Mouse (Mus musculus) cerebellum, adult 11 months (tissue): Measurements from ENCODE around the gene Ccdc7a.

ENCODE experiments used
- DNase-seq: peaks from one replicate; pipeline ENCODE4 v3.0.0; 2022

Gene Ccdc7a

DNA sequence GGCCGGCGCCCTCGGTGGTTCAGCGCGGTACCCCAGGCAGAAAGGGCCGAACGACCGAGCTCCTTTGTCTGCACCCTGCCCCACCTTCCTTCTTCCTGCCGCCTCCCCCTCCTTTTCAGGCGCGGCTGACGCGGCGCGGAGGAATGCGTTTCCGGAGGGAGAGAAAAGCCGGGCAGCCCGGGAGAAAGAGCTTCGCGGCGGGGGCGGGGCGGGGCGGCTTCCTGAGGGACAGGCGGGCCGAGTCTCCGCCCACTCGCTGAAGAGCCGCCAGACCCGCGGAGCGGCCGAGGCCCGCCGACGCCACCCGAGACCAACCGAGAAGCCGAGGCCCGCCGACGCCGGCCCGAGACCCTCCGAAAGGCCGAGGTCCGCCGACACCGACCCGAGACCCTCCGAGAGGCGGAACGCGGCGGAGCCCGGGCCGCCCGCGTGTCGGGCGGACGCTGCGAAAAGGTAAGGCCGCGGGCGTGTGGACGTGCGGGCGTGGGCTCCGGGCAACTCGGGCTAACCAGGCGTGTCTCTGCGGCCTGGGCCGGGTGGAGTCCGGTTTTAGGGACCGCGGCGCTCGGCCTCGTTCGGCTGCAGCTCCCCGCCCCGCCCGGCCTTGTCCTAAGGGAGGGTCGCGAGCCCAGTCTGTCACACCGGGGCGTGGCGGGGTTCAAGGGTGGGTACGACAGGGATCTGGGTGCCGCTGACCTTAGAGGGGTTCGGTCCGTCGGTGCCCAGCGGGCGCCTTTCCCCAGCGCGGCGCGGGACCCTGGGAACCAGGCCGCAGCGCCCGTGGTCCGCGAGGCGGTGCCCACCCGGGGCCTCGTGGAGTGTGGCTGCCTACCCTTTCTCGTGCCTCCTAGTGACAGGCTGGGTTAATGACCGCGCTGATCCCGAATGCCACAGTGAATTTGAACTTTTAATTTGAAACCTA lies 379.5 kb downstream of the Ccdc7a start, which contains the start of gene Itgb1:
TSS of gene Itgb1 (plus strand) at position 148 of the 922 bp plus-strand sequence.
- DNase-seq, result peak; percentile 89

DNA sequence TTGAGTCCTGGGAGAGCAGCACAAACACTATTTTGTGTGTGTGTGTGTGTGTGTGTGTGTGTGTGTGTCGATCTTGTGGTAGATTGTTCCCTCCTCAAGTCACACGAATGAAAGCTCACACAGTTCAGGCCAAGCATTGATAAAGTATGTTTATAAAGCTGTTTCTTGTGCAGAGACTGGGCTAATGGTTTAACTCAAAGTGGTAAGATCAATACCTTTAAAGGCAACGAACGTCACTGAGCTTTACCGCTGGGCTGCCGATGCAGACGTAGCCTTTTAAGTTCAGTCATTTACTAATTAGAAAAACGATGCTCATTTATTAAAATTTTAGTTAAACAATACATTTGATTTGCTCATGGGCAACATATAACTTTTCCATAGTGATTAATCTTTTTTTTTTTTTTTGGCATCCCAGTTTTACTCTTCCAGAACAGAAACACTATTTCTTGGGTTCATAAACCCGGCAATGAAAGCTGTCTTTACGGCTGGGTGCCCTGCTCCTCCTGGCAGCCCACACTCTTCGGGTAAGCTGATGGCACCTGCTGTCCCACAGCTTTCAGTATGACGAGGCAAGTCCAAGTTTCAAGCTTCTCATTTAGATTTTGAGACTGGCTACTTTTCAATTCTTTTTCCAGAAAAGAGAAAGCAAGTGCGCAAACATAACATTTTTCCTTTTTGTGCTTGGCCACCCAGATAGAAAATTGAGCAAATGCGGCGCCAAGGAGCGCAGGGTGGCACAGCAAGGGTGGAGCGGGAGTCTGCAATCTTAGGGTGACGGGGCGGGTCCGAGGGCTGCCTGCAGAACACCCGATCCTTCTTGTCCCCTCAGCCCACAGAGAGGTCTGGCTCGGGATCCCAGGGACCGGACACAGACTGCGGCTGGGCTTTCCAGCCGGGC lies 380.5 kb downstream of the Ccdc7a start:
- no peak for DNase-seq
